Comparison of ENCODE assay signal across 19 mouse cellular contexts in the genomic region with DNA sequence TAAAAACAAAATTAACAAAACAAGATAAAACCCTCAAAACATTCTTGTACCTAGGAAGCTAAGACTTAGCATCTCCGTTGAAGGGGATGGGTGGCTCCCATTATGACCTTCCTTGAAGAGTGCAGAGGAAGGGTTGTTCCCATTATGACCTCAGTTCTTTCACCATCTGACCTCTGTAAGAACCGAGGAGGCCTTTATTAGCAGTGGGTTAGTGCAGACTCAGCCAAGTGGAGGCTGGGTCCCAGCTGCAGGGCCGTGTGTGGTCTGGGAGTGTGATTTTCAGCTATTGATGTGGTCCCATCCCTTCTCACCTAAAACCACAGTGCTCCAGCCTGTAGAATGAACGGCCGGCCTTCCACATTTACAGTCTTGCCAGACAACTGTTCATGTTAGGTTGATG.
"Had no signal": no experiment of that assay in that cellular context is flagged by ENCODE, and none has a peak within 500 bp of the region (broad histone marks: within the 10 kb centered on the region; RNA-seq: fewer than 3 reads in every experiment).

No protein-coding gene starts in this region.

- H3K36me3 ChIP-seq: liver, embryonic 13.5 days; liver, embryonic 15.5 days; lung, embryonic 15.5 days; midbrain, embryonic 13.5 days; midbrain, embryonic 15.5 days; neural tube, embryonic 13.5 days; neural tube, embryonic 15.5 days; stomach, embryonic 15.5 days had no signal

- H3K4me3 ChIP-seq: liver, embryonic 13.5 days; liver, embryonic 15.5 days; lung, embryonic 15.5 days; midbrain, embryonic 13.5 days; midbrain, embryonic 15.5 days; myocyte; neural tube, embryonic 13.5 days; neural tube, embryonic 15.5 days; stomach, embryonic 15.5 days had no signal

- DNase-seq: liver, embryonic 13.5 days; liver, postnatal 0 days; lung, adult 2 months; retina, postnatal 1 day; right cerebral cortex, adult 18-20 months; thymus, adult 2 months; thymus, postnatal 25 days; thymus, postnatal 4 days had no signal

- ATAC-seq: liver, postnatal 0 days; lung, postnatal 0 days; midbrain, embryonic 13.5 days; midbrain, embryonic 15.5 days had no signal

- H3K27me3 ChIP-seq: liver, embryonic 13.5 days; liver, embryonic 15.5 days; lung, embryonic 15.5 days; midbrain, embryonic 13.5 days; midbrain, embryonic 15.5 days; neural tube, embryonic 13.5 days; neural tube, embryonic 15.5 days; stomach, embryonic 15.5 days had no signal

- H3K4me2 ChIP-seq: liver, embryonic 13.5 days; liver, embryonic 15.5 days; lung, embryonic 15.5 days; midbrain, embryonic 11.5 days; midbrain, embryonic 13.5 days; midbrain, embryonic 15.5 days; neural tube, embryonic 13.5 days; neural tube, embryonic 15.5 days; stomach, embryonic 15.5 days had no signal

- H3K9ac ChIP-seq: liver, embryonic 13.5 days; liver, embryonic 15.5 days; liver, postnatal 0 days; lung, embryonic 15.5 days; midbrain, embryonic 13.5 days; midbrain, embryonic 15.5 days; neural tube, embryonic 13.5 days; neural tube, embryonic 15.5 days; stomach, embryonic 15.5 days had no signal

- H3K9me3 ChIP-seq: liver, embryonic 13.5 days; liver, embryonic 15.5 days; lung, embryonic 15.5 days; midbrain, embryonic 13.5 days; midbrain, embryonic 15.5 days; neural tube, embryonic 13.5 days; neural tube, embryonic 15.5 days; stomach, embryonic 15.5 days had no signal

- H3K27ac ChIP-seq: liver, embryonic 13.5 days; liver, embryonic 15.5 days; lung, embryonic 15.5 days; midbrain, embryonic 13.5 days; midbrain, embryonic 15.5 days; neural tube, embryonic 13.5 days; neural tube, embryonic 15.5 days; stomach, embryonic 15.5 days; stomach, postnatal 0 days had no signal

- H3K4me1 ChIP-seq: lung, embryonic 15.5 days; midbrain, embryonic 13.5 days; midbrain, embryonic 15.5 days; neural tube, embryonic 13.5 days; neural tube, embryonic 15.5 days; stomach, embryonic 15.5 days had no signal
